Mouse (Mus musculus): ENCODE measurements around the gene Arhgap24.
"Not testable (repeated sequence)": the region's sequence is repeated elsewhere in the genome, so short reads cannot be mapped to it uniquely, and the experiment has no call there.

DNA sequence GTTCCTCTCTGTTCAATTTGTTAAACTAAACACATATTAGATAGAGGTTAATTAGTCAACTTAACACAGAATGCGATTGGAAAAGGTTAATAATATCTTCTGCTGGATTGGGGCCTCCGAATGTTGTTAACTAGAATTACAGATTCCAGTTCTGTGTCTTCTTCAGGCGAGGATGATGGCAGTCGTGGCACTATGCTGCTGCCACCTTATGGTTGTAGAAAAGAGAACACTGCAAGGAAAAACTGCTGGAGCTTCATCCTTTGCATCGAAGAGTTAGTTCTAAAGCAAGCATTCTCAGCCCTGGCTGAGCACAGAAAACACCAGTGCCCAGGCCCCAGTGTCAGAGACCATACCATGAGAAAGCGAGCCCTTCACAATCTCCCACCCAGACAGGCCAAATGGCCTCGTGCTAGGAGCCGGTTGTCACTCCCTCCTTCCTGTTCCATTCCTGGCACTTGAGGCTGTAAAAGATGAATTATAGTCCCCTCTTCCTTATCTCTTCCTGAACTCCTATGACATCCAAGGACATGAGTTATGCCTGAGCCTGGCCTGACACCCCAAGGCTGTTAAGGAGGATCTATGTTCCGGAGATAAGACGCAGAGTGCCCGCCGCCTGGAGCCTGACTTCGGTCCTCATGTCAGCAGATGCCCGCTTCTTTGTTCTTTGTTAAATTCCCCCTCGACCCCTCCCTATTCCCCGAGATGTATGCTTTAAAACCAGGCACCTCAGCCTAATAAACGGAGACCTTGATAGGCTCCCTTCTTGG is 462.9 kb downstream of the Arhgap24 start:
- TF ChIP-seq CTCF (IDR thresholded peaks at IDR 0.05; ENCODE audit: extremely low read depth, insufficient read depth, insufficient read length, insufficient replicate concordance); POLR2A (IDR thresholded peaks at IDR 0.05; ENCODE audit: low read depth, low read length): not testable (repeated sequence)

Data from spleen, adult 2 months (tissue).